Mouse (Mus musculus): ENCODE results near the gene Dynll2.
"Not testable (repeated sequence)": the region's sequence is repeated elsewhere in the genome, so short reads cannot be mapped to it uniquely, and the experiment has no call there.

- not testable (repeated sequence) for TF ChIP-seq CTCF (IDR thresholded peaks at IDR 0.05; ENCODE audit: borderline replicate concordance, insufficient read depth, low read depth, low read length); POLR2A (IDR thresholded peaks at IDR 0.05; ENCODE audit: borderline replicate concordance, insufficient read depth, low read length)
Observed at GRCm38 (mm10) chr11:87977021-87977420, 10.3 kb downstream of the Dynll2 start.

Data from cerebellum, adult 2 months (tissue).